Mouse (Mus musculus) layer of hippocampus, adult 9-11 months (tissue): Measurements from ENCODE around the gene Cobl.

ENCODE experiments used
- DNase-seq: peaks from one replicate; pipeline ENCODE4 v3.0.0; 2022

The Cobl gene

GRCm38 (mm10) chr11:12464181-12465162 lies at the start of gene Cobl:
TSS of gene Cobl (minus strand) at chr11:12464960.
- DNase-seq: no peak

GRCm38 (mm10) chr11:12513796-12514195 lies 49.0 kb upstream of the Cobl start:
- no peak for DNase-seq

- DNase-seq: no peak
Observed at GRCm38 (mm10) chr11:12506371-12506890, 41.7 kb upstream of the Cobl start.

- DNase-seq: peak; percentile 25
Observed at GRCm38 (mm10) chr11:12503756-12504155, 39.0 kb upstream of the Cobl start.

- DNase-seq: no peak
Observed at GRCm38 (mm10) chr11:12501721-12502120, 37.0 kb upstream of the Cobl start.

GRCm38 (mm10) chr11:12493791-12494190 lies 29.0 kb upstream of the Cobl start:
- DNase-seq: no peak

GRCm38 (mm10) chr11:12479856-12480403 lies 15.2 kb upstream of the Cobl start:
- no peak for DNase-seq

- DNase-seq: no peak
Observed at GRCm38 (mm10) chr11:12474299-12474935, 9.7 kb upstream of the Cobl start.

- DNase-seq: peak; percentile 83
Observed at GRCm38 (mm10) chr11:12473625-12474298, 9.0 kb upstream of the Cobl start.

- no peak for DNase-seq
Observed at GRCm38 (mm10) chr11:12469638-12470037, 4.9 kb upstream of the Cobl start.

- DNase-seq: no peak
Observed at GRCm38 (mm10) chr11:12468661-12469060, 3.9 kb upstream of the Cobl start.

GRCm38 (mm10) chr11:12467836-12468235 lies 3.1 kb upstream of the Cobl start:
- no peak for DNase-seq

- no peak for DNase-seq
Observed at GRCm38 (mm10) chr11:12467217-12467616, 2.5 kb upstream of the Cobl start.

GRCm38 (mm10) chr11:12466606-12467005 lies 1.8 kb upstream of the Cobl start:
- peak; percentile 30 for DNase-seq

GRCm38 (mm10) chr11:12465229-12465628 lies 469 bp upstream of the Cobl start:
- no peak for DNase-seq

GRCm38 (mm10) chr11:12463615-12464170 lies 1.1 kb downstream of the Cobl start:
- no peak for DNase-seq

GRCm38 (mm10) chr11:12459781-12460581 lies 4.8 kb downstream of the Cobl start:
- DNase-seq: no peak

- DNase-seq: no peak
Observed at GRCm38 (mm10) chr11:12458814-12459213, 5.9 kb downstream of the Cobl start.

GRCm38 (mm10) chr11:12458392-12458791 lies 6.4 kb downstream of the Cobl start:
- DNase-seq: no peak

- DNase-seq: no peak
Observed at GRCm38 (mm10) chr11:12448101-12448500, 16.7 kb downstream of the Cobl start.

- DNase-seq: no peak
Observed at GRCm38 (mm10) chr11:12445222-12445621, 19.5 kb downstream of the Cobl start.

- no peak for DNase-seq
Observed at GRCm38 (mm10) chr11:12444215-12444614, 20.5 kb downstream of the Cobl start.
